Mouse (Mus musculus): ENCODE measurements around the gene Bri3.

- no peak for TF ChIP-seq CTCF (IDR thresholded peaks at IDR 0.05; ENCODE audit: control insufficient read depth, insufficient read depth, low read length)
- no peak for TF ChIP-seq POLR2A (IDR thresholded peaks at IDR 0.05; ENCODE audit: borderline replicate concordance, control insufficient read depth, low read depth, low read length)
Observed at GRCm38 (mm10) chr5:144215992-144216391, 28.2 kb upstream of the Bri3 start.
